ENCODE assay signal across 10 mouse cellular contexts in genomic region chr16:45837541-45838342, GRCm38 (mm10).
A peak's percentile ranks its signal among the peaks of the same experiment; 100 is the strongest.
DNase-seq lines count a peak whose midpoint lies in the region; ATAC-seq lines count a peak whose summit lies in the region.
"Had no signal": no experiment of that assay in that cellular context is flagged by ENCODE, and none has a peak within 500 bp of the region (broad histone marks: within the 10 kb centered on the region; RNA-seq: fewer than 3 reads in every experiment).

No protein-coding gene starts in this region.

- intact Hi-C loops in left cerebral cortex, postnatal 36 days (cut with DNase I), result no loop called here

- ATAC-seq in limb, embryonic 12.5 days (ENCODE audit: insufficient number of reproducible peaks, insufficient read depth, low FRiP score, low TSS enrichment, low read depth), result no peak
- ATAC-seq in stomach, embryonic 16.5 days (ENCODE audit: insufficient read depth, low FRiP score), result peak; percentile 88
- ATAC-seq in monocyte, adult 5-6 weeks (replicated peaks; ENCODE audit: insufficient number of reproducible peaks, low FRiP score, low TSS enrichment, poor library complexity, severe bottlenecking), result no peak

- WGBS in limb, embryonic 12.5 days, result 74% methylated on average over 5 of the region's 5 CpGs
- WGBS in limb, embryonic 10.5 days, result 90% methylated on average over 5 of the region's 5 CpGs
- 31% methylated on average over 5 of the region's 5 CpGs for WGBS in stomach, embryonic 16.5 days

- H3K36me3 ChIP-seq in limb, embryonic 12.5 days, result no peaks in the 10 kb centered on the region
- H3K36me3 ChIP-seq in limb, embryonic 10.5 days, result no peaks in the 10 kb centered on the region
- no peaks in the 10 kb centered on the region for H3K36me3 ChIP-seq in stomach, embryonic 16.5 days (ENCODE audit: control insufficient read depth, insufficient read depth, low read length)
- H3K36me3 ChIP-seq: neural tube, embryonic 12.5 days had no signal

- DNase-seq in limb, embryonic 10.5 days (ENCODE audit: low spot score), result no peak
- peak; percentile 62 for DNase-seq in heart, adult 8-10 months (ENCODE audit: low spot score)
- peak; percentile 40 to 55 for DNase-seq in kidney, postnatal 36 days
- no peak for DNase-seq in left cerebral cortex, postnatal 36 days (ENCODE audit: low spot score in 2 of 2)
- no peak for DNase-seq in cerebellum, adult 9-11 months
- DNase-seq: layer of hippocampus, postnatal 36 days had no signal

- no peaks in the 10 kb centered on the region for H3K9me3 ChIP-seq in limb, embryonic 12.5 days
- H3K9me3 ChIP-seq in limb, embryonic 10.5 days (replicated peaks), result no peaks in the 10 kb centered on the region
- no peaks in the 10 kb centered on the region for H3K9me3 ChIP-seq in stomach, embryonic 16.5 days (replicated peaks; ENCODE audit: control insufficient read depth, low read length)
- H3K9me3 ChIP-seq: neural tube, embryonic 12.5 days had no signal

- peaks cover 51% of the 10 kb centered on the region for H3K4me1 ChIP-seq in limb, embryonic 12.5 days (replicated peaks)
- H3K4me1 ChIP-seq in limb, embryonic 10.5 days, result peaks cover 33% of the 10 kb centered on the region
- H3K4me1 ChIP-seq in stomach, embryonic 16.5 days (ENCODE audit: control insufficient read depth, insufficient read depth, low read length), result peaks cover 30% of the 10 kb centered on the region

- H3K4me2 ChIP-seq in limb, embryonic 12.5 days, result no peak overlapping the region
- no peak overlapping the region for H3K4me2 ChIP-seq in stomach, embryonic 16.5 days (ENCODE audit: low read depth, low read length)
- H3K4me2 ChIP-seq: neural tube, embryonic 12.5 days had no signal

- no peak overlapping the region for H3K4me3 ChIP-seq in limb, embryonic 12.5 days (replicated peaks)
- H3K4me3 ChIP-seq in limb, embryonic 10.5 days, result no peak overlapping the region
- H3K4me3 ChIP-seq in stomach, embryonic 16.5 days (replicated peaks; ENCODE audit: low read length), result no peak overlapping the region
- H3K4me3 ChIP-seq: neural tube, embryonic 12.5 days had no signal

- peak overlapping the region; percentile 41; the same call in 1 of the 2 replicates for H3K27ac ChIP-seq in limb, embryonic 12.5 days
- no peak overlapping the region for H3K27ac ChIP-seq in limb, embryonic 10.5 days
- peak overlapping the region; percentile 60 for H3K27ac ChIP-seq in stomach, embryonic 16.5 days (ENCODE audit: low read length)
- H3K27ac ChIP-seq: neural tube, embryonic 12.5 days had no signal

- H3K27me3 ChIP-seq in limb, embryonic 12.5 days, result no peaks in the 10 kb centered on the region
- no peaks in the 10 kb centered on the region for H3K27me3 ChIP-seq in limb, embryonic 10.5 days (ENCODE audit: low read depth, poor library complexity, severe bottlenecking)
- H3K27me3 ChIP-seq in stomach, embryonic 16.5 days (ENCODE audit: control insufficient read depth, insufficient read depth, low read length), result no peaks in the 10 kb centered on the region
- H3K27me3 ChIP-seq: neural tube, embryonic 12.5 days had no signal

- H3K9ac ChIP-seq in limb, embryonic 12.5 days (replicated peaks), result no peak overlapping the region
- H3K9ac ChIP-seq in stomach, embryonic 16.5 days (ENCODE audit: low read length), result no peak overlapping the region
- H3K9ac ChIP-seq: neural tube, embryonic 12.5 days had no signal

Comparison
In these comparisons a context has a peak if more than half of its experiments do, and no peak if none do; other contexts are left out.
1. DNase-seq: peak in heart, adult 8-10 months (single experiment) and kidney, postnatal 36 days (2 of 2); none in limb, embryonic 10.5 days (single experiment), left cerebral cortex, postnatal 36 days (0 of 2) and cerebellum, adult 9-11 months (single experiment).